Mouse (Mus musculus) ovary, postnatal 14 days (tissue): ENCODE measurements around the gene Mxra8.

Experiments
- DNase-seq: peaks from one replicate; pipeline ENCODE4 v3.0.0; 2022; ENCODE audit warnings: low spot score

The Mxra8 gene

DNA sequence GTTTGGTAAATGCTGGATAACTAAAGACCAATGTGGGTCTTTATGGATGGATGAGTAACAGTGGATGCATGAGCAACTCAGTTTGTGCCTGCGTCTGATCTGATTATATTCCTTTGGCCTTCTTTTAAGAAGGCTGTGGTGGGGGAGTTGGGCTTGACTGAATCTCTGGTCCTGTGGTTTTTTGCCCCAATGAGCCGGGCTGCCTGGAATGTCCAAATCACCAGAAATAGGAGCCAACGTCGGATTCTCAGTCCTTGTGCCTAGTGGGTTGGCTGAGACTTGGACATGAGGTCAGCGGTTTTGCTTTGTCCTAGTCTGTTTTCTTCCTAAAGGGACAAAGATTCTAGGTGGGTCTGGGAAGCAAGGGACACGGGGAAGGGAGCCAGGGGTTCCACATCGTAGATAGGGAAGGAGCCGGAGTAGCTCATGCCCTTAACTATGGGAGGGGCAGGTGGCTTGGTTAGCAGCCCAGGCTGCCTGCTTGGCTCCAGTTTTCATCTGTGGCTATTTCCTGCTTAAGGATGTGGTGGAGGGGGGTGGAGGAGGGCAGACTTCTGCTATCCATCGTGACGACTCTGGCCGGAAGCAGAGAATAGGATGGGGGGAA lies 2.0 kb upstream of the Mxra8 start:
- no peak for DNase-seq

DNA sequence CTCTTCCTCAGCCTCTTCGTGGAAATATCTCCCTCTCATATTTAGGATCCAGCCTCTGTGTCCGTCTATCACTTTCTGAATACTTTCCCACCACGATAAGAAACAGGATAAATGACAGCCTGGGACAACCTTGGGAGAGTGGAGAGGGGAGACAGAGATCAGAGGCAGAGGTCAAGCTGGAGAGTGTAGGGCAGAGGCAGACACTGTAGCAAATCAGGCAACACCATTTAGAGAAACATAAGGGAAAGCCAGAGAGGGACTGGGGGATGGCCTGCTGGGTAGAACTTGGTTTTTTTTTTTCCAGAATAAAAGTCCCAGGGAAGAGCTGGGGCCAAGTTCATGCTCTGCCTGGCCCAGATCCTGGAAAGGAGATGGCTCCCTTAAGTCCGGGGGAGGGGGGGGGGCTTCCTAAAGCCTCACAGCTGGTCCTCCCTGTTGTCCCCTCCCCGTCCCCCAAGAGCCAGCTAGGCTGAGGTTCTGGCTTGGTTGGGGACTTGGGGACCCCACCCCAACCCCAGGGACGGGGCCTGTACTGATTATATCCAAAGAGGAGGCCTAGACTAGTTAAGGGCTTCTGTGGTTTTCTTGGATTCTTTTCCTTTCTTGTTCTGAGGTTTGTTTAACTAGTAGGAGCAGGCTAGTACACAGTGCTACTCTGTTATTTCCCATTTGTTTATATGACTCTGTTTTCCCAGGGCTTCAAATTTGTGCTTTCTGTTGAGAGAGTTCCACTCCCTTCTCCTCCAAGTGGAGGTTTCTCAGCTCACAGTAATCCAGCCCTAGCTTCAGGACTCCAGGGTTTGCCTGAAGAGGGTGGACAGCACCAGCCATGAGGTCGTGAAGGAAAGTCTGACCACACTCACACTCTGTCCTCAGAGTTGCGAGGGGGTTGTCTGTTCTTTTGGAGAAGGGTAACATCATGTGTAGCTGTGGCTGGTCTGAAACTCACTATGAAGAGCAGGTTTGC lies 1.0 kb upstream of the Mxra8 start:
- DNase-seq, result no peak

DNA sequence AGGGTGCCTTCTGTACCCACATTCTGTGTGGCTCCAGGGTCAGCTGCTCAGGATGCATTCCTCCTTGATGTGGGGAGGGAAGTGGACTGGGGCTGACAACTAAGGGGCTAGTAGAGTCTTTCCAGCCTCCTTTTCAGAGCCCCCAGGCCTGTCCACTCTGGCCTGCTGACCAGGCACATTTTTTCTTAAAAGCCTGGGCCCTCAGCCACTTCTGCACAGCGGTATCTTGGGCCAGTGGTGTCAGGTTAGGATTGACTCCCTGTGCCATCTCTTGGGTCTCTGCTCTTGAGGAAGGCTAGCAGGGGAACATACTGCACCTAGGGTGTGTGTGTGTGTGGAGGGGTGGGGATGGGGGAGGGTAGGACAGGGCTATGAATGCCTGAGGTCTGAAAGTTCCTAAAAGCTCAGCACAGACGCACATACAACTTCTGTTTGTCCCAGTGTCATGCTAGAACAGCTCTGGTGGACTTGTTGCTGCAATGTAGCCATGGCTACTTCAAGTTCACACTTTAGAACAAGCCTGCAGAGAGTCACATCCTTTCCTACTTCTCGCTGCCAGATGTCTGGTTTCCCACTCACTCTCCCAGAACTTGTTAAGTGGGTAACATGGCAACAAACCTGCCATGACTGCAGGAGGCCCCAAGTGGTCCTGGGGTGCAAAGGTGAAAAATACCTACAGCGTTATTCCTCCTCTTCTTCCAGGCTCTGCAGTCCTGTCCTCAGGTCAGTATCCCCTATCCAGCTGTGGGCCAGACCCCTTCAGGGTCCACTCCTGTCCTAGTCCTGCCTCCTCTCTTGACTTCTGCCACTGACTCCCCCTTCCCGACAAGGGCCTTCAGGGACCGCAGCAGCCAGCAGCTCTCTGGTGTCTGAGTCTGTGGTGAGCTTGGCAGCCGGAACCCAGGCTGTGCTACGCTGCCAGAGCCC lies 859 bp downstream of the Mxra8 start:
- DNase-seq, result no peak

DNA sequence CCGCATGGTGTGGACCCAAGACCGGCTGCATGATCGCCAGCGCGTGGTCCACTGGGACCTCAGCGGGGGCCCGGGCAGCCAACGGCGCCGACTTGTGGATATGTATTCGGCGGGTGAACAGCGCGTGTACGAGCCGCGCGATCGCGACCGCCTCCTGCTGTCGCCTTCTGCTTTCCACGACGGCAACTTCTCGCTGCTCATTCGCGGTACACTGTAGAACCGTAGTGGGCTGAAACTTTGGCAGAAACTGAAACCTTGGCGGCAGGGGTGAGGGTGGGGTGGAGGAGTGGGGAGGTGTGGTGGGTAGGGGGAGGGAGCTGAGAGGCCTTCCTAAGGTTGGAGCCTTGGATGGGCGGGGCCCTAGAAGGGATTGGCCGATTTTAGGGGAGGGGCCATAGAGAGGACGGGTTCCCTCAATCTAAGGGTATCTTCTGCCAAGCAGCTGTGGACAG lies 1.5 kb downstream of the Mxra8 start:
- no peak for DNase-seq

DNA sequence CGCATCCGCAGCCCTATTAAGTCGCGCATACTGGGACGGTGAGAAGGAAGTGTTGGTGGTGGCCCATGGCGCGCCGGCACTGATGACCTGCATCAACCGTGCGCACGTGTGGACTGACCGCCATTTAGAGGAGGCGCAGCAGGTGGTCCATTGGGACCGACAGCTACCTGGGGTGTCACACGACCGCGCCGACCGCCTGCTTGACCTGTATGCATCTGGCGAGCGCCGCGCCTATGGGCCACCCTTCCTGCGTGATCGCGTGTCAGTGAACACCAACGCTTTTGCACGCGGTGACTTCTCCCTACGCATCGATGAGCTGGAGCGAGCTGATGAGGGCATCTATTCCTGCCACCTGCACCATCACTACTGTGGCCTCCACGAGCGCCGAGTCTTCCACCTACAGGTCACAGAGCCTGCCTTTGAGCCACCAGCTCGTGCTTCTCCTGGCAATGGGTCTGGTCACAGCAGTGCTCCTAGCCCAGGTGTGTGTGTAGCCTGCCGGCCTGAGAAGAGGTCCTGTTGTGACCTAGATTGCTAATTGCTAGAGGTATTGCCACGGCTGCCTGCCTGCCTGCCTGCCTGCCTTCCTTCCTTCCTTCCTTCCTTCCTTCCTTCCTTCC lies 2.3 kb downstream of the Mxra8 start:
- no peak for DNase-seq

DNA sequence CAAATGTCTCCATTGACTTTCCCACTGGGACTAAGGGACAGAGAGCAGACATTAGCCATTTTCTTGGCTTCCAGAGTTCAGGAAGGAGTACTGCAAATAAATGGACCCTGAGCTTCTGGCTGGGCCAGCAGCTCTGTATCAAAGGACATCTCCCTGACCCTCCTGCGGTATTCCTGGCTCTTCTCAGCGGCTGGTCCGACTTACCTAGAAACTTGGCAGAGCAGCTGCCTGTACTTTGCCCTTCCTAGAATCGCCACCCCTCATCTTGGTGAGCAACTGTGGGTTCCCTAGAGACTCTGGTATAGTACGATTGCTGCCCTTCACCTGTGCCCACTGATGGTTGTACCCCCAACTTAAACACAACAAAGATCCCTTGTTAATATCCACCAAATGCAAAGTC lies 3.8 kb downstream of the Mxra8 start:
- DNase-seq, result no peak

DNA sequence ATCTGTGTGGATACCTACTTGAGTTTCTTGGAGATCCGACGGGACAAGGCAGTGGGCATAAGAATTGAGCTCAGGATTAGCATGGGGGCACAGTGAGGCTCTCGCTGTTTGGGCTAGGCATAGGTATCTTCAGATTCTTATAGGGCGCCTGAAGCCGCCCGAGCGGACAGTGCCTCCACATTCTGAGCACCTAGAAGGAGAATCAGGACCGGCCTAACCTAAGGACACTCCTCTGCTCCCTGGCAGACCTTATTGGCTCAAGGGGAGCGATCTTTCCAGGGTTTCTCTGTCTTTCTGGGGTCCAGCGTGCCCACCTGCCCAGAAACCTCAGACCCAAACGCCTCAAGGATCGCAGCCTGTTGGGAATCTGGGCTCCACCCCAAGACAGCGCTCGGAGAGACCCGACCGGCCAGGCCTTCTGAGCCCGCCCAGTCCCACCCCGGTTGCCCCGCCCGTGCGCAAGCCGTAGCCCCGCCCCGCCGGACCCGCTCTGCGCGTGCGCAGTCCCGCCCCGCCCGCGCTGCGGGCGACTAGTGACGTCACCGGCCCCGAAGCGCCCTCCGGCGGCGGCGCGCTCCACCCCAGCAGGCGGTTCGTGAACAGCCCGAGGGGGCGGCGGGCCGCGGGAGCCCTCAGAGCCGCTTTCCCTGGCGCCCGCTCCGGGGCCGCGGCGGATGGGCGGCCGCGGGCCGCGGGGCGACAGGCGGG lies 7.5 kb downstream of the Mxra8 start, which contains the start of gene Dvl1:
TSS of gene Dvl1 (plus strand) at position 532 of the 708 bp plus-strand sequence.
- peak; percentile 97 for DNase-seq

DNA sequence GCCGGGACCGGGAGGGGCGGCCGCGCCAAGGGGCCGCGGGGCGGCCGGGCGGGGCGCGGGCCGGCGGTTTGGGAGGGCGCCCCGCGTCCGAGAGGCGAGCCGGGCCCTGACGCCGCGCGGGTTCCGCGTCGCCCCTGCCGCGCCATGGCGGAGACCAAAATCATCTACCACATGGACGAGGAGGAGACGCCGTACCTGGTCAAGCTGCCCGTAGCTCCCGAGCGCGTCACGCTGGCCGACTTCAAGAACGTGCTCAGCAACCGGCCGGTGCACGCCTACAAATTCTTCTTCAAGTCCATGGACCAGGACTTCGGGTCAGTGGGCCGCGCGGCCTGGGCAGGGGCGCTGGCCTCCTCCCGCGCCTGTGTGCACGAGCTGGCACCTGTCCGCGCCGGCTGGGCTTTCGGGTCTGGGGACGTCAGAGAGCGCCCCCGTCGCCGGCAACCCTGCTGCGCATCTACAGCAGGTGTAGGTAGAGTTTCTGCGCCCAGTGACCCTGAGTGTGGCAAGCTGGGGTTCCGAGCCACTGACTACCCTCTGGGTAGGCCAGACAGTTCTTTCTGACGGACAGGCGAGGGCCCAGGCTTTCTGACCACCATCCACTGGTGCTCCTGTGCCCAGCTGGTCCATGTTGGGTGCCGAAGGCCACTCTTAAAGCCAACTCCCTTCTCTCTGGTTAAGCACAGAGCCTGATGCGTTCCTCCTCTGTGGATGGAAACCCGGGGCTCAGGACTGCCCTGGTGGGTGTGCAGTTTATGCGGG lies 8.3 kb downstream of the Mxra8 start:
- DNase-seq, result no peak

DNA sequence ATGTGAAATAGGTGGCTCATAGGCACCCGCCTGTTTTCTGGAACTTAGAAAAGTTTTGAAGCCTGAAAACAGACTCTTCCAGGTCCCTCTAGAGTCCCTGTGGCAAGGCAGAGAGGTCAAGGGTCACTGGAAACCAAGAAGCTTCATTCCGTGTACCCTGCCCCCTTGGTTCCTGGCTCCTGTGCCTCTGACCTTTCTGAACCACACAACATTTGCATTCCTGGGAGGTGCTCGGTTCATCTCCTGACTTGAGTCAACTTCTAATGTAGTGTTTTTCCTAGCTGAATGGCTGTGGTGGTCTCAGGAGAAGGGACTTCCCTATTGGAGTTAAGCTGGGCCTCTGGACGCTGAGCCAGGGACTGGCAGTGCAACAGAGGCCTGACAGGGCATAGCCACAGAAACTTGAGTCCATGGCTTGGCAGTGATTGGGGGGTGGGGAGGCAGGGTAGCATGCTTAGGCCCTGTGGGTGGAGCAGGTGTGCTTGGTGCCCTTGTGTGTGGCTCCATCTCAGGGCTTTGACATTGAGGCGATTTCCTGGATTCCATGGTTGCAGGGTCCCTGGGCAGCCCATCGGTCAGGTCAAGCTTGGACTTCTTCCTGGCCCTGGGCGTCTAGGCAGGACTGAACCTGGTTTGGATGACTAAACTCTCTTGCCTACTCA lies 9.1 kb downstream of the Mxra8 start:
- DNase-seq, result no peak

DNA sequence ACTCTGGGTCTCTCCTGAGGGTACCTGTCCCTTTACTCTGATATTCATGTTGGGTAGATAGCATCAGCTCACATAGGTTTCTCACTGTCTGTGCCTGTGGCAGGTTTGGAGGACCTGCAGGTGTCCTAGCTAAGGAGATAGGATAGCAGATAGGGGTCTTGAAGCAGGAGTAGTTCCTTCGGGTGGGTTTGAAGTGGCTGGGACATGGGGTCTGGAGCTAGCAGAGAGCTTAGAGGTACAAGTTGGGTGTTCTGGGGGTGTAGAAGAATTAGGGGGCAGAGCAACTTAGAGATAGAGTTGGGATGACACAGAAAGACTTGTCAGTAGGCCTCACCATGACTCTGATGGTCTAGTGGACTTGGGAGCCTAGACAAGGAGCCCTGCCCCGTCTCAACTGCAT lies 9.9 kb downstream of the Mxra8 start:
- DNase-seq, result no peak

DNA sequence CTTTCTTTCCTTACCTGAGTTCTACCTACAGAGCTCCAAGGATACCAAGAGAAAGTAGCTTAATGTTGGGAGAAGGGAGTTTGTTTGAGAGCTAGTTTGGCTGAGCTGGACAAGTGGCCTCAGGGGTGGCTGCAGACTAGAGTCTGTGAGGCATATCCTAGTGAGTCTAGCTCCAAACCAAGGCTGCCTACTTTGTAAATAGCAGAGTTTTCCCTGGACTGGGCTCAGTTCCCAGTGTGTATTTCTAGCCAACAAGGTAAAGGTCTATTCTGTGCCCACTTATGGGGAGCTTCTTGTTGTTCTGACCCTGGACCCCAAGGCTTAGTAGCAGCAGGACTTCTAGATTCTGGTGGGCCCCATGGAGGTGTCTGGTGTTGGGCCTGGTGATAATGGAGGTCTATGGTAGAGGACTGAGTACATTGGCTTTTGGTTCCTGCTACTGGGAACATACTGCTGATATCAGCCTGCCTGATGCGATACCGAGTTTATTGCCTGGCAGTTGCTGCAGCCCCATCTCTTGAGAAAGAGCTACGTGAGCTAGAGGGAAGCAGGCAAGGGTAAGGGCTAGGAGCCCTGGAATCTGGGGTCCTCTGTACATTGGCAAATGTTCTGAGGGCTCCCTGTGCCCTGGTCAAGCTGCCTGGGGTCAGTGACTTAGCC lies 10.4 kb downstream of the Mxra8 start:
- no peak for DNase-seq

DNA sequence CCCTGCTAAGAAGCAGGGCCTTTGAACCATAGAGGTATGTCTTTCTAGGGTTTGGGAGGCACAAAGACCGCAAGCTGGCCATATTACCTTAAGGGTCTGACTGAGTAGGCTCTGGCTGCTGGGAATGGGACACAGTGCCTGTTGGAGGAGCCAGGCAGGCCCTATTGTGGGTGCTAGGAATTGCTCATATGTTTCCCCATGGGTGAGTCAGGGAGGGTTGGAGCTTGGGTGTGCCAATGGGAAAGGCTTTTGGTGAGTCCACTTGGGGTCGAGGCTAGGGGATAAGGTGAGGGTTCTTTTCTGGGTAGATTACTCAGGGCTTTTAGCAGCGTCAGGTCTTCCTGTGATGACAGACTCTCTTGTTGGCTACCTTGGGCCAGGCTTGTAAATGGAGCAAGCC lies 11.9 kb downstream of the Mxra8 start:
- DNase-seq, result no peak

DNA sequence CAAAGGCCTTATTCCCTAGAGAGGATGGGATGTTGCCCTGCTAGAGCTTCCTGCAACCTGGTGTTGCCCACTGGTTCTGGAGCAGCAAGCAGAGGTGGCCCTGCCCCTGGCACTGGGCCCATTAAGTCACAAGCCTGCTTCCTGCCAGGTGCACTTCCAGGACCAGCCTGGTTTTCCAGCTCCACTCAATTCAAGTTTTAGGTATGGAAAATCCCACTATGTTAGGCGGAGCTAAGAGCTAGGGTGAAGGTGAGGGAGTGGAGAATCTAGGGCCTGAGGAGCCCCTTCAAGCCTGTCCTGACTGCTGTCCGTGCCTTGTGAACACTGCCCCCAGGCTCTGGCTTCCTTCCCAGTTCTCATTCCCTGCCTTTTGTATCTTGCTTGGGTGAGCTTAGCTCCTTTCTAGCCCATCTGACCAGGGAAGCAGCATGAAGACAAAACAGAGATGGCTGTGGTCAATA lies 12.5 kb downstream of the Mxra8 start:
- no peak for DNase-seq

DNA sequence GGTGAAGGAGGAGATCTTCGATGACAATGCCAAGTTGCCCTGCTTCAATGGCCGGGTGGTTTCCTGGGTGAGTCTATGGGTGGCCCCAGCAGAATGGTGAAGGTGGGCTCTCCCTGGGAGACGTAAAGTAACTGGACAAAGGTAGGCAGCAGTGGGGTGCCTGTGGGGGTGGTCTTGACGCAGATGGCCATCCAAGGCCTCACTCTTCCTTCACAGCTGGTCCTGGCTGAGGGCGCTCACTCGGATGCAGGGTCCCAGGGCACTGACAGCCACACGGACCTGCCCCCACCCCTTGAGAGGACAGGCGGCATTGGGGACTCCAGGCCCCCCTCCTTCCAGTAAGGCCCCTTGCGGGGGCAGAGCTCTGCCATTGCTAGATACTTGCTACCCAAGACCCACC lies 13.9 kb downstream of the Mxra8 start:
- DNase-seq, result no peak

DNA sequence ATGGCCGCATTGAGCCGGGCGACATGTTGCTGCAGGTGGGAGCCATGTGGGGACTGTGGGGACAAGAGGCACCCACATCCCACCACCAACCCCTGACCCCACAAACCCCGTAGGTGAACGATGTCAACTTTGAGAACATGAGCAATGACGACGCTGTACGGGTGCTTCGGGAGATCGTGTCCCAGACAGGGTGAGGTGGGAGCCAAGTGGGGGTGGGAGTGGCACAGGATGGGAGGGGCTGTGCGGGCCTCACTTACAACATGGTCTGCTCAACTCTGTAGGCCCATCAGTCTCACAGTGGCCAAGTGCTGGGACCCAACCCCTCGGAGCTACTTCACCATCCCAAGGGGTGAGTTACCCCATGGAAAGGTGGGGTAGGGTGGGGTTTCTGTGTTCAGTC lies 15.5 kb downstream of the Mxra8 start:
- no peak for DNase-seq

DNA sequence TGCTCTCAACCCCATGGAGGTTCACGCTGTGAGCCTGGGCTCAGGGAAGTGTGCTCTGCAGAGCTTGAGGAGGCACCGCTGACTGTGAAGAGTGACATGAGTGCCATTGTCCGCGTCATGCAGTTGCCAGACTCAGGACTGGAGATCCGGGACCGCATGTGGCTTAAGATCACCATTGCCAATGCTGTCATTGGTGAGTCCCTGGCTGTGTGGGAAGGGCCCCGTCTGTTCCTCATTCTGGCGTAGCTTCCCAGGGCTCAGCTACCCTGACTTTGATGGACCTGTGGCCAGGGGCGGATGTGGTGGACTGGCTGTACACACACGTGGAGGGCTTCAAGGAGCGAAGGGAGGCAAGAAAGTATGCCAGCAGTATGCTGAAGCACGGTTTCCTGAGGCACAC lies 16.6 kb downstream of the Mxra8 start:
- DNase-seq, result no peak

DNA sequence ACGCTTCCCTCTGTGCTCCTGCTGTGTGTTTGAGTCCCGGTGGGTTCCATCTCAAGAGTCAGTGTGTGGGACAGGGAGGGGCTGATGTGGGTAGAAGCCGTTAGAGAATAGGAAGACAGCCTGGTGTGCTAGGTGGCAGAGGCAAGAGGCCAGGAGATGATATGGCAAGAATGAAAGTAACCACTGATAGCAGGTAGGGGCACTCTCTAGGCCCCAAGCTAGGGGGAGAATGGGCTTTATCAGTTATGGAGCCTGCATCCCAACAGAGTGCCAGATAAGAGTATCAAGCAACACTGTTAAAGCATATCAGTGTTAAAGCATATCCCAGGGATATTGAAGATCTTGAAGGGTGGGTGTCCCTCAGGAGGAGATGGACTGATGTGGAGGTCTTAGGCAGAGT lies 17.4 kb downstream of the Mxra8 start:
- DNase-seq, result no peak

DNA sequence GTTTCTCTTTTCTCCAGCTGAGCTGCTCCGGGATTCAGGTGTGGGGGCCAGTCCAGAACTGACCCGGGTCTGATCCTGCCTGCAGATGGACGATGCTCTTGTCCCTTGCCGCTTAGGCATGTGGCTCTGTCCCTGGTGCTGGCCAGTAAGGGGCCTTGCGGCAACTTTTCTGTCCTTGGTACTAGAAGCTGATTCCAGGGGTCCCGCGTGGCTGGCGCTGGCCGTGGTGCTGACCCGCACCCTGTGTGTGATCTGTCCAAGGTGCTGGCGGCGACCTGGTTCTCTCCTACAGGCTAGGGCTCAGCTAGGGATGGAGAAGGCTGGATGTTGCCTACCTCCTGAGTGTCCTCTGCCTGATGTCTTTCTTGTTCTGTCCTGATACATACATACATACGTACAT lies 19.8 kb downstream of the Mxra8 start:
- DNase-seq, result peak; percentile 68

DNA sequence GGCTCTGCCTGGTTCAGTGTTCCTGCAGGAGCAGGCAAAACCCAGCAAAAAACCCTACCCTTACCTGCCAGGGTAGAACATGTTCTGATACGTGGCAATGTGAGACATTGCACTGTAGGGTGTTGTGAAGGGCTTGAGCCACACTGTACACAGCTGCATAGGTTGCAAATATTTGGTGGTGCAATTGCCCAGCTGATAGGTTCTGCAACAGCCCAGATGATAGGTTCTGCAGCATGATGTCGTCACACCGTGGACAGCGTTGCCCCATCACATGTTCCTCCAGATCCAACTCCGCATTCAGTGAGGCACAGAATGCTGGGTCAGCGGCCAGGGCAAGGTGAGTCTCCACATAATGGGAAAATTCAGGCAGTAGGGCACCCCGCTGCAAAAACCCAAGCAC lies 22.3 kb downstream of the Mxra8 start:
- DNase-seq, result no peak
